Mouse (Mus musculus): ENCODE results near the gene Gm10190.
A peak's percentile ranks its signal among the peaks of the same experiment; 100 is the strongest.
"Not testable (repeated sequence)": the region's sequence is repeated elsewhere in the genome, so short reads cannot be mapped to it uniquely, and the experiment has no call there.

Gm10190 gene

GRCm38 (mm10) chr17:80372989-80373725 lies at the start of gene Gm10190:
Gene Gm10190 (minus strand): TSS chr17:80373541.
- DNase-seq (ENCODE audit: low read depth, low spot score), result peak; percentile 94

GRCm38 (mm10) chr17:80420998-80421397 lies 47.7 kb upstream of the Gm10190 start:
- DNase-seq (ENCODE audit: low read depth, low spot score), result no peak

- peak; percentile 41 for DNase-seq (ENCODE audit: low read depth, low spot score)
Measured at GRCm38 (mm10) chr17:80418572-80419210, 45.4 kb upstream of the Gm10190 start.

- DNase-seq (ENCODE audit: low read depth, low spot score), result peak; percentile 11
Measured at GRCm38 (mm10) chr17:80411182-80411581, 37.8 kb upstream of the Gm10190 start.

- no peak for DNase-seq (ENCODE audit: low read depth, low spot score)
Measured at GRCm38 (mm10) chr17:80398243-80398642, 24.9 kb upstream of the Gm10190 start.

GRCm38 (mm10) chr17:80391423-80392403 lies 18.4 kb upstream of the Gm10190 start:
- DNase-seq (ENCODE audit: low read depth, low spot score), result peak; percentile 89

GRCm38 (mm10) chr17:80390024-80390423 lies 16.7 kb upstream of the Gm10190 start:
- no peak for DNase-seq (ENCODE audit: low read depth, low spot score)

GRCm38 (mm10) chr17:80385671-80386070 lies 12.3 kb upstream of the Gm10190 start:
- no peak for DNase-seq (ENCODE audit: low read depth, low spot score)

- DNase-seq (ENCODE audit: low read depth, low spot score), result not testable (repeated sequence)
Measured at GRCm38 (mm10) chr17:80378386-80378785, 5.0 kb upstream of the Gm10190 start.

GRCm38 (mm10) chr17:80373726-80374096 lies 370 bp upstream of the Gm10190 start:
- no peak for DNase-seq (ENCODE audit: low read depth, low spot score)

- DNase-seq (ENCODE audit: low read depth, low spot score), result no peak
Measured at GRCm38 (mm10) chr17:80368606-80369005, 4.7 kb downstream of the Gm10190 start.

- DNase-seq (ENCODE audit: low read depth, low spot score), result no peak
Measured at GRCm38 (mm10) chr17:80367276-80367675, 6.1 kb downstream of the Gm10190 start.

- peak; percentile 25 for DNase-seq (ENCODE audit: low read depth, low spot score)
Measured at GRCm38 (mm10) chr17:80360245-80360644, 13.1 kb downstream of the Gm10190 start.

- no peak for DNase-seq (ENCODE audit: low read depth, low spot score)
Measured at GRCm38 (mm10) chr17:80347234-80347633, 26.1 kb downstream of the Gm10190 start.

GRCm38 (mm10) chr17:80346591-80347125 lies 26.7 kb downstream of the Gm10190 start:
- DNase-seq (ENCODE audit: low read depth, low spot score), result no peak

- peak; percentile 16 for DNase-seq (ENCODE audit: low read depth, low spot score)
Measured at GRCm38 (mm10) chr17:80345277-80345676, 28.1 kb downstream of the Gm10190 start.

GRCm38 (mm10) chr17:80332386-80332785 lies 41.0 kb downstream of the Gm10190 start:
- peak; percentile 54 for DNase-seq (ENCODE audit: low read depth, low spot score)

- DNase-seq (ENCODE audit: low read depth, low spot score), result no peak
Measured at GRCm38 (mm10) chr17:80326431-80326830, 46.9 kb downstream of the Gm10190 start.

- no peak for DNase-seq (ENCODE audit: low read depth, low spot score)
Measured at GRCm38 (mm10) chr17:80325456-80325855, 47.9 kb downstream of the Gm10190 start.

- DNase-seq (ENCODE audit: low read depth, low spot score), result no peak
Measured at GRCm38 (mm10) chr17:80324521-80324920, 48.8 kb downstream of the Gm10190 start.

GRCm38 (mm10) chr17:80323658-80324057 lies 49.7 kb downstream of the Gm10190 start:
- DNase-seq (ENCODE audit: low read depth, low spot score), result peak; percentile 84

Measured in CD4-positive helper T cell, adult 2 months (primary cell).